Mouse (Mus musculus) kidney, embryonic 16.5 days (tissue): ENCODE results near the gene Lrrc25. TPM values are rescaled to one million over a fixed set of nuclear protein-coding genes. Genes with fewer than 3 reads are reported as not detected.
A peak's percentile ranks its signal among the peaks of the same experiment; 100 is the strongest.

Experiments used
- ATAC-seq: fragments of 200-750 bp; cut with Nextera tagmentation; 2 replicates; pipeline ENCODE4 v1.8.0; 2017; ENCODE audit warnings: moderate TSS enrichment; ENCODE audit not compliant: low FRiP score, low TSS enrichment
- H3K27ac ChIP-seq: fragments of 300-500 bp; sonication (generic); 2 replicates; pipeline ENCODE4 v1.5.1; 2014; ENCODE audit warnings: low read length
- H3K27me3 ChIP-seq: fragments of 300-500 bp; sonication (generic); 2 replicates; pipeline ENCODE4 v1.6.1; 2014; ENCODE audit warnings: low read length, control low read depth, mixed read lengths; ENCODE audit not compliant: insufficient read depth
- H3K36me3 ChIP-seq: fragments of 300-500 bp; sonication (generic); 2 replicates; pipeline ENCODE4 v1.6.1; 2014; ENCODE audit warnings: low read length, control low read depth, mixed read lengths; ENCODE audit not compliant: insufficient read depth
- H3K4me1 ChIP-seq: fragments of 300-500 bp; sonication (generic); 2 replicates; pipeline ENCODE4 v1.6.1; 2014; ENCODE audit warnings: low read length, control low read depth, mixed read lengths; ENCODE audit not compliant: insufficient read depth
- H3K4me2 ChIP-seq: fragments of 300-500 bp; sonication (generic); replicated peaks from 2 replicates; pipeline ENCODE4 v1.6.1; 2014; ENCODE audit warnings: low read depth, low read length
- H3K4me3 ChIP-seq: fragments of 300-500 bp; sonication (generic); 2 replicates; pipeline ENCODE4 v1.5.1; 2014; ENCODE audit warnings: mild to moderate bottlenecking, low read length
- H3K9ac ChIP-seq: fragments of 300-500 bp; sonication (generic); replicated peaks from 2 replicates; pipeline ENCODE4 v1.6.1; 2014; ENCODE audit warnings: low read length
- H3K9me3 ChIP-seq: fragments of 300-500 bp; sonication (generic); 2 replicates; pipeline ENCODE4 v1.6.1; 2016; ENCODE audit warnings: low read length, control low read depth
- WGBS: fragments of 180-500 bp; shearing (Covaris S2); extraction: QIAGEN DNeasy Blood & Tissue Kit; methylation state at CpG from one replicate; pipeline ENCODE4 v1.1.7; 2014; 5-methylcytosine and 5-hydroxymethylcytosine counted together
- polyA plus RNA-seq: library from polyadenylated mRNA; unstranded; fragments of >200 nt; fragmentation: Nextera tagmentation; extraction: Ambion mirVana; gene quantifications from 2 replicates; pipeline ENCODE4 v1.2.1, GENCODE M21; 2015

Lrrc25 gene
- polyA plus RNA-seq, 1 experiment from 2014 or later: 1.9 TPM

- no peak overlapping the region for H3K9ac ChIP-seq
- no peak overlapping the region for H3K4me2 ChIP-seq
- no peak for ATAC-seq
- H3K36me3 ChIP-seq: peaks cover 45% of the 10 kb centered on the region
- no peak overlapping the region for H3K4me3 ChIP-seq
- H3K27ac ChIP-seq: no peak overlapping the region
- 53% methylated on average over 1 of the region's 1 CpGs for WGBS
- peaks cover 28% of the 10 kb centered on the region for H3K4me1 ChIP-seq
- no peaks in the 10 kb centered on the region for H3K27me3 ChIP-seq
- H3K9me3 ChIP-seq: no peaks in the 10 kb centered on the region
Observed at GRCm38 (mm10) chr8:70654121-70654520, 38.2 kb downstream of the Lrrc25 start.

GRCm38 (mm10) chr8:70655469-70655868 is 39.5 kb downstream of the Lrrc25 start:
- no peak overlapping the region for H3K4me2 ChIP-seq
- 59% methylated on average over 2 of the region's 2 CpGs for WGBS
- H3K36me3 ChIP-seq: peaks cover 36% of the 10 kb centered on the region
- H3K4me1 ChIP-seq: peaks cover 23% of the 10 kb centered on the region
- H3K4me3 ChIP-seq: no peak overlapping the region
- no peak overlapping the region for H3K9ac ChIP-seq
- ATAC-seq: no peak
- no peak overlapping the region for H3K27ac ChIP-seq
- no peaks in the 10 kb centered on the region for H3K9me3 ChIP-seq
- H3K27me3 ChIP-seq: no peaks in the 10 kb centered on the region

DNA sequence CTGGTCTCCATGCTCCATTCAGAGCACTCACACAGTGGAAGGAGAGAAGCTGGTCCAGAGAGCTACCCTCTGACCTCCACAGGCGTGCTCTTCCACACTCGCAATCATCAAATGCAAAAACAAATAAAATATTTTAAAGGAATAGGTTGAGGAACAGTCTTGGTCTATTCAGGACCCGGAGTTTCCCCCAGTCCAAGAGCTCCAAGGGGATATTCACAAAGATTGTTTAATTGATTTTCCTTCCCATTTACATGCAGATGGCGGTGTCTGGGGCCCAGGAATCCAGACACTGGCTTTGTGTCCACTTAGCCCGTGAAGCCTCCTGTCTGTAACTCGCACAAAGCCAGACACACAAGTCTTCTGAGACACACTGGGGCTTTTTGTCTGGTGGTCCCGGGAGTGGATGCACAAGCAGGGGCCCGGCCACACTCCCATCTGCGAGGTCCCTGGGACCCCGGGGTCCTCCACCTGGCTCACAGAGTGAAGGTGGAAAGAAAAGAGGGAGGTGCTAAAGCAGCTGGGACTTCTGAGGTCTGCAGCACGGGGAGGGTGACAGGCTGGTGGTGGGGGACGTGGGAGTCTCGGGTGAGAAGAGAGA is 40.3 kb downstream of the Lrrc25 start:
- H3K4me2 ChIP-seq: no peak overlapping the region
- H3K9ac ChIP-seq: peak overlapping the region; percentile 32; the same call in 1 of the 2 replicates
- peaks cover 30% of the 10 kb centered on the region for H3K36me3 ChIP-seq
- H3K4me3 ChIP-seq: no peak overlapping the region
- H3K27me3 ChIP-seq: no peaks in the 10 kb centered on the region
- peaks cover 25% of the 10 kb centered on the region for H3K4me1 ChIP-seq
- ATAC-seq: no peak
- H3K9me3 ChIP-seq: no peaks in the 10 kb centered on the region
- 67% methylated on average over 13 of the region's 13 CpGs for WGBS
- no peak overlapping the region for H3K27ac ChIP-seq

GRCm38 (mm10) chr8:70657214-70657613 is 41.3 kb downstream of the Lrrc25 start:
- Histone ChIP-seq H3K9ac (no peak overlapping the region), H3K36me3 (peaks cover 23% of the 10 kb centered on the region), H3K4me1 (peaks cover 25% of the 10 kb centered on the region), H3K27ac (no peak overlapping the region), H3K27me3 (no peaks in the 10 kb centered on the region), H3K4me2 (no peak overlapping the region), H3K4me3 (no peak overlapping the region), H3K9me3 (no peaks in the 10 kb centered on the region)
- ATAC-seq: no peak
- WGBS: 94% methylated on average over 3 of the region's 3 CpGs

DNA sequence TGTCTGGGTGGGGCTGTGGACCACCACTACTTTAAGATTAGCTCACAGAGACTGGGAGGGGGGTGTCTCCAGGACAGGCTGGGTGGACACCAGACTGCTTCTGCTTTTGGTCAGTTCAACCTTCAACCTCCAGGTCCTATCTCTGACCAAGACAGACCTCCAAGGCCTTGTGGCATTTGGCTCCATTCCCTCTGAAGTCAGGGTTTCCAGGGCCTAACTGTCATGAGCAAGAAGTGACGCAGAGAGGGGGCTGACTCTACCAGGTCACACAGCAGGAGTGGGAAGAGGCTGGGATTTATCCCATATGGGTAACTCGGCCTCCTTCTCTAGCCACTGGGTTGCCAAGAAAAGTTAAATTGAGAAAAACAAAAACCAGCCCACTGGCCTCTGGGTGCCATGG is 41.8 kb downstream of the Lrrc25 start:
- H3K27ac ChIP-seq: no peak overlapping the region
- H3K36me3 ChIP-seq: peaks cover 19% of the 10 kb centered on the region
- WGBS: 94% methylated on average over 2 of the region's 2 CpGs
- H3K4me2 ChIP-seq: peak overlapping the region; percentile 98
- H3K4me1 ChIP-seq: peaks cover 25% of the 10 kb centered on the region
- no peaks in the 10 kb centered on the region for H3K9me3 ChIP-seq
- no peaks in the 10 kb centered on the region for H3K27me3 ChIP-seq
- H3K4me3 ChIP-seq: peak overlapping the region; percentile 69; the same call in 1 of the 2 replicates
- ATAC-seq: no peak
- peak overlapping the region; percentile 44 for H3K9ac ChIP-seq

GRCm38 (mm10) chr8:70658897-70659603 is 43.1 kb downstream of the Lrrc25 start:
- ATAC-seq: peak; percentile 33
- under 1% methylated on average over 31 of the region's 31 CpGs for WGBS
- Histone ChIP-seq H3K27ac (peak overlapping the region; percentile 84), H3K36me3 (peaks cover 15% of the 10 kb centered on the region), H3K9me3 (no peaks in the 10 kb centered on the region), H3K27me3 (no peaks in the 10 kb centered on the region), H3K9ac (peak overlapping the region; percentile 80), H3K4me3 (peak overlapping the region; percentile 69), H3K4me2 (peak overlapping the region; percentile 98), H3K4me1 (peaks cover 27% of the 10 kb centered on the region)

- WGBS: under 1% methylated on average over 39 of the region's 44 CpGs
- H3K4me2 ChIP-seq: peak overlapping the region; percentile 98
- peak overlapping the region; percentile 84 for H3K27ac ChIP-seq
- no peaks in the 10 kb centered on the region for H3K9me3 ChIP-seq
- ATAC-seq: peak; percentile 96
- H3K36me3 ChIP-seq: peaks cover 15% of the 10 kb centered on the region
- peaks cover 27% of the 10 kb centered on the region for H3K4me1 ChIP-seq
- H3K9ac ChIP-seq: peak overlapping the region; percentile 80
- H3K27me3 ChIP-seq: no peaks in the 10 kb centered on the region
- H3K4me3 ChIP-seq: peak overlapping the region; percentile 69
Observed at GRCm38 (mm10) chr8:70659604-70660272, 43.8 kb downstream of the Lrrc25 start.

- Histone ChIP-seq H3K36me3 (peaks cover 11% of the 10 kb centered on the region), H3K9ac (peak within 1 kb of the TSS; percentile 80), H3K4me1 (peaks cover 27% of the 10 kb centered on the region), H3K27me3 (no peaks in the 10 kb centered on the region), H3K9me3 (no peaks in the 10 kb centered on the region), H3K4me2 (peak within 1 kb of the TSS; percentile 98), H3K27ac (peak within 1 kb of the TSS; percentile 84), H3K4me3 (peak within 1 kb of the TSS; percentile 69)
- 2% methylated on average over 14 of the region's 14 CpGs for WGBS
- peak; percentile 86 for ATAC-seq
Observed at GRCm38 (mm10) chr8:70660273-70660725, 44.3 kb downstream of the Lrrc25 start, which contains the start of gene Pgpep1. TSS of gene Pgpep1 (minus strand) at chr8:70660388.

GRCm38 (mm10) chr8:70663691-70664090 is 47.7 kb downstream of the Lrrc25 start:
- no peak for ATAC-seq

More at GRCm38 (mm10) chr8:70663691-70664090, 47.7 kb downstream of the Lrrc25 start:
- Histone ChIP-seq H3K27ac (no peak overlapping the region), H3K9me3 (no peaks in the 10 kb centered on the region), H3K36me3 (no peaks in the 10 kb centered on the region), H3K27me3 (no peaks in the 10 kb centered on the region), H3K9ac (no peak overlapping the region; the same call in 1 of the 2 replicates), H3K4me3 (no peak overlapping the region), H3K4me1 (peaks cover 12% of the 10 kb centered on the region; the same call in 1 of the 2 replicates), H3K4me2 (no peak overlapping the region)
- 60% methylated on average over 4 of the region's 4 CpGs for WGBS
